Mouse (Mus musculus): ENCODE measurements at regions not wholly inside any gene's neighbourhood (a gene's known extent, or its start where the extent isn't known, plus 50 kb on each side); places are given as distances from the start of the nearest gene placed in this dataset.

DNA sequence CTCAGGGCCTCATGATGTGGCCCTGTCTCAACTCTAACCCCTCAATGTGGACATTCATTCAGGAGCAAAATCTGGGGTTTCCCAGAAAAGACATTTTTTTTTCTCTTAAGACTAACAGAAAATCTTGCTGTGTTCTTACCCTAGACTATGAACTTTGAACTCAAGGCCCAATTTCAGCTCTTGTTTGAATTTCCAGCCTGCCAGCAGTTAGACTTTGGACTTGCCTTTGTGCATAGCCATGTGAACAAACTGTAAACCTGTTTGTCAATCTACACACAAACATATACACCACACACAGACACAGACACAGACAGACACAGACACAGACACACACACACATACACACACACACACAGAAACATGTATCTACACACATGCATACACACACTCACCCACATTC, 227.3 kb downstream of the Foxo1 start:
- intact Hi-C loops (cut with DNase I) = no loop called here
- Histone ChIP-seq H3K4me3 (no peak overlapping the region), H3K36me3 (ENCODE audit: control insufficient read depth, insufficient read depth, low read length) (no peaks in the 10 kb centered on the region), H3K27ac (no peak overlapping the region), H3K9ac (ENCODE audit: low read depth, low read length) (no peak overlapping the region), H3K27me3 (ENCODE audit: control insufficient read depth, insufficient read depth, low read length) (no peaks in the 10 kb centered on the region), H3K4me1 (ENCODE audit: control insufficient read depth, insufficient read depth, low read length) (no peaks in the 10 kb centered on the region), H3K79me2 (replicated peaks; ENCODE audit: control insufficient read depth, insufficient read depth, low read length) (no peaks in the 10 kb centered on the region)
- TF ChIP-seq EP300 (IDR thresholded peaks at IDR 0.05; ENCODE audit: insufficient read depth, low read depth, low read length) = no peak
- no peak for TF ChIP-seq POLR2A (IDR thresholded peaks at IDR 0.05; ENCODE audit: insufficient read depth, low read depth, low read length)
- no peak for TF ChIP-seq CTCF (IDR thresholded peaks at IDR 0.05)
- no peak for DNase-seq

DNA sequence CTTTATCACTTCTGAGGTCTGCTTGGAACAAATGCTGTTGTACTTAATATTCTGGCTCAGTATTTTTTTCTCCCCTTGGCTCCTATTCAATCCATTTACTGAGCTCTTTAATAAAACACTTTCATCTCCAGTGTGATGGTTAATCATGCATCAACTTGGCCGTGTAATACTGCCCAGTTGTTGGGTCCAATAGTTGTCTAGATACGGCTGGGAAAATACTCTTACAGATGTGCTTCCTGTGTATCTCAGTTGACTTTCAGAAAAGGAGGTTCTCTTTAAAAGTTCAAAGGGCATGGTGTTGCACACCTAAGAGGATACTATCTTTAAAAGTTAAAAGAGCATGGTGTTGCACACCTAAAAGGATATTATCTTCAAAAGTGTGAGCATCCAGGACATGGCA, 226.8 kb downstream of the Foxo1 start:
- Histone ChIP-seq H3K79me2 (replicated peaks; ENCODE audit: control insufficient read depth, insufficient read depth, low read length) (no peaks in the 10 kb centered on the region), H3K9ac (ENCODE audit: low read depth, low read length) (no peak overlapping the region), H3K27me3 (ENCODE audit: control insufficient read depth, insufficient read depth, low read length) (no peaks in the 10 kb centered on the region), H3K4me1 (ENCODE audit: control insufficient read depth, insufficient read depth, low read length) (no peaks in the 10 kb centered on the region), H3K4me3 (no peak overlapping the region), H3K36me3 (ENCODE audit: control insufficient read depth, insufficient read depth, low read length) (no peaks in the 10 kb centered on the region), H3K27ac (no peak overlapping the region)
- TF ChIP-seq POLR2A (IDR thresholded peaks at IDR 0.05; ENCODE audit: insufficient read depth, low read depth, low read length) = no peak
- no peak for DNase-seq
- WGBS = 46% methylated on average over 2 of the region's 2 CpGs
- intact Hi-C loops (cut with DNase I) = no loop called here

DNA sequence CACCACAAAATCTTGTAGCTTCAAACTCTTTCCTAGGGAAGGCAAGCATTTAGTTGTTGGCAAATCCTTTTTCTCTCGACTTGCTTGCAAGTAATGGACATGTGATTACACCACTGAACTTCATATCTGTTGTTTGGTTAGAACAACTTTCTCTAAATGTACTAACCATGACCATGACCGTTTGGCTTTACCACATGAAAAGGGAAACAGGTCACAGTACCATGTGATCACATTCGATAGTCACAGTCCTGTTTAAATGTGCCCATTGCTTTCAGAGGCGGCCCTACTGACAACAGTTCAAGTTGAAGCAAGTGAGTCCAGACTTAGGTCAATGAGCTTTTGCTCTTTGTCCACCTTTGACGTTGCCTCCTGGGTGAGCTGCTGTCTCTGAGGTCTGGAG, 211.1 kb downstream of the Foxo1 start:
- intact Hi-C loops (cut with DNase I) = no loop called here
- H3K27me3 ChIP-seq (ENCODE audit: control insufficient read depth, insufficient read depth, low read length) = no peaks in the 10 kb centered on the region
- H3K4me3 ChIP-seq = no peak overlapping the region
- TF ChIP-seq EP300 (IDR thresholded peaks at IDR 0.05; ENCODE audit: insufficient read depth, low read depth, low read length) (no peak), CTCF (IDR thresholded peaks at IDR 0.05) (no peak), POLR2A (IDR thresholded peaks at IDR 0.05; ENCODE audit: insufficient read depth, low read depth, low read length) (no peak)
- H3K36me3 ChIP-seq (ENCODE audit: control insufficient read depth, insufficient read depth, low read length) = no peaks in the 10 kb centered on the region
- H3K9ac ChIP-seq (ENCODE audit: low read depth, low read length) = no peak overlapping the region
- WGBS = 81% methylated on average over 5 of the region's 5 CpGs
- H3K27ac ChIP-seq = no peak overlapping the region
- H3K79me2 ChIP-seq (replicated peaks; ENCODE audit: control insufficient read depth, insufficient read depth, low read length) = no peaks in the 10 kb centered on the region
- no peaks in the 10 kb centered on the region for H3K4me1 ChIP-seq (ENCODE audit: control insufficient read depth, insufficient read depth, low read length)
- no peak for DNase-seq

DNA sequence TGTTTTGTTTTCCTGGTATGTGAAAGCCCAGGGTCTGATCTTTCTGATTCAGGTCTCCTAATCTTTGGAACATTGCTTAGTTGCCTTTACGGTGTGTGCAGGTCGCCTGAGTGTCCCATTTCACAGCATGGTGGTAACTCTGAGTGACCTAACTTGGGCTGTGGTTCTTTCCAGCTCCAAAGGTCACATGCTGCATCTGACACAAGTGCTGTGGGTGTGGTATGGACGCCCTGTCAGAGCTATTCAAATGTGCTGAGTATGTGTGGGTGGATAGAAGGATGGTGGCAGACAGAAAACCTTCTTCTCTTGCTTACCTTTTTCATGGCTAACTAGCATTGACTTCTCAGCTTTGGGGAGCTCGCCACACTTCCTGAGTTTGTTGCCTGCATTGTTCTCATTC, 201.8 kb downstream of the Foxo1 start:
- Histone ChIP-seq H3K79me2 (replicated peaks; ENCODE audit: control insufficient read depth, insufficient read depth, low read length) (no peaks in the 10 kb centered on the region), H3K4me1 (ENCODE audit: control insufficient read depth, insufficient read depth, low read length) (no peaks in the 10 kb centered on the region), H3K27me3 (ENCODE audit: control insufficient read depth, insufficient read depth, low read length) (no peaks in the 10 kb centered on the region), H3K9ac (ENCODE audit: low read depth, low read length) (no peak overlapping the region), H3K4me3 (no peak overlapping the region), H3K27ac (no peak overlapping the region), H3K36me3 (ENCODE audit: control insufficient read depth, insufficient read depth, low read length) (no peaks in the 10 kb centered on the region)
- intact Hi-C loops (cut with DNase I) = no loop called here
- TF ChIP-seq POLR2A (IDR thresholded peaks at IDR 0.05; ENCODE audit: insufficient read depth, low read depth, low read length) = no peak
- TF ChIP-seq EP300 (IDR thresholded peaks at IDR 0.05; ENCODE audit: insufficient read depth, low read depth, low read length) = no peak
- no peak for TF ChIP-seq CTCF (IDR thresholded peaks at IDR 0.05)
- WGBS = 88% methylated on average over 4 of the region's 4 CpGs
- no peak for DNase-seq

DNA sequence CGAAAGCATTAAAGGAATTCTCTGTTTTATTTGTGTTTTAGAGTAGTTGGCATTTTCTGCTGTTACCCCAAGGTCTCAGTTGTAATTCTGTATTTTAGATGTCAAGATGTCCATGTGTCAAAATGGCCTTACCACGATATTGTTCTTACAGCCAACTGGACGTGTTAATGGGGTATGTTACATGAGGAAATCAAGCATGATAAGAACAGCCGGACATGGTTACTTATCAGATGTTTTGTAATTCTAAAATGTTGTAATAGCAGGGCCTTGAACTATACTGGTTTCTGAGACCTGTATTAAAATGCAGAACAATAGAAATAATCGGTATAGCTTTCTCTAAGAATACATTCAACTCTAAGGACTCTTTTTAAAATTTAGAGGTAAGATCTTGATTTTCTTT, 201.3 kb downstream of the Foxo1 start:
- Histone ChIP-seq H3K79me2 (replicated peaks; ENCODE audit: control insufficient read depth, insufficient read depth, low read length) (no peaks in the 10 kb centered on the region), H3K4me3 (no peak overlapping the region), H3K27me3 (ENCODE audit: control insufficient read depth, insufficient read depth, low read length) (no peaks in the 10 kb centered on the region), H3K36me3 (ENCODE audit: control insufficient read depth, insufficient read depth, low read length) (no peaks in the 10 kb centered on the region), H3K4me1 (ENCODE audit: control insufficient read depth, insufficient read depth, low read length) (no peaks in the 10 kb centered on the region), H3K9ac (ENCODE audit: low read depth, low read length) (no peak overlapping the region), H3K27ac (no peak overlapping the region)
- no peak for DNase-seq
- WGBS = 83% methylated on average over 5 of the region's 5 CpGs
- intact Hi-C loops (cut with DNase I) = no loop called here
- TF ChIP-seq POLR2A (IDR thresholded peaks at IDR 0.05; ENCODE audit: insufficient read depth, low read depth, low read length) (no peak), EP300 (IDR thresholded peaks at IDR 0.05; ENCODE audit: insufficient read depth, low read depth, low read length) (no peak), CTCF (IDR thresholded peaks at IDR 0.05) (no peak)

DNA sequence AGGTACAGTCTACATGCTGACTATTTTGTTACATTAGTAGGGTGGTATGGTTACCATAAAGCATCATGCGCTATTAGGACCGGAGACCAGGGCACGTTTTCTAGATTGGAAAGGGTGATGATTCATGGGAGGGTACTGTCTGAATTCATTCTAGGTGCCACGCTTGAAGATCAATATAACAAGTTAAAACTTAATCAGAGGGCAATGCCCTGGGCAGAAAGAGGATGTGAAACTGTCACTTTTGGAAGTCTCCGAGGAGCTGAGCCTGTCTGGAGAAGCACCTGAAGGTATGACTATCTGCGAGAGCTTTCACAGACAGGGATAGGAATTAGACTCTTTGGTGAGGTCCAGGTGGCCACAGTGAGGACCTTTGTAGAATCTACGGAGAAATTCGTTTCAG, 200.2 kb downstream of the Foxo1 start:
- Histone ChIP-seq H3K27ac (no peak overlapping the region), H3K27me3 (ENCODE audit: control insufficient read depth, insufficient read depth, low read length) (no peaks in the 10 kb centered on the region), H3K9ac (ENCODE audit: low read depth, low read length) (no peak overlapping the region), H3K79me2 (replicated peaks; ENCODE audit: control insufficient read depth, insufficient read depth, low read length) (no peaks in the 10 kb centered on the region), H3K4me1 (ENCODE audit: control insufficient read depth, insufficient read depth, low read length) (no peaks in the 10 kb centered on the region), H3K4me3 (no peak overlapping the region), H3K36me3 (ENCODE audit: control insufficient read depth, insufficient read depth, low read length) (no peaks in the 10 kb centered on the region)
- DNase-seq = no peak
- intact Hi-C loops (cut with DNase I) = no loop called here
- 93% methylated on average over 8 of the region's 8 CpGs for WGBS
- TF ChIP-seq EP300 (IDR thresholded peaks at IDR 0.05; ENCODE audit: insufficient read depth, low read depth, low read length) (no peak), CTCF (IDR thresholded peaks at IDR 0.05) (no peak), POLR2A (IDR thresholded peaks at IDR 0.05; ENCODE audit: insufficient read depth, low read depth, low read length) (no peak)
